Mouse (Mus musculus): ENCODE results near the gene Ciao2b. TPM values are rescaled to one million over a fixed set of nuclear protein-coding genes. Genes with fewer than 3 reads are reported as not detected.

Ciao2b gene
- polyA plus RNA-seq, 1 experiment from 2014 or later = 83.0 TPM

GRCm38 (mm10) chr8:104611613-104612012 lies 30.2 kb downstream of the Ciao2b start:
- Histone ChIP-seq H3K4me2 (no peak overlapping the region), H3K27me3 (no peaks in the 10 kb centered on the region), H3K27ac (no peak overlapping the region), H3K9ac (no peak overlapping the region), H3K9me3 (no peaks in the 10 kb centered on the region), H3K36me3 (no peaks in the 10 kb centered on the region), H3K4me1 (0 out of 2 replicates have a peak, but pooled peaks cover 2% of the 10 kb centered on the region), H3K4me3 (no peak overlapping the region)
- ATAC-seq (ENCODE audit: insufficient number of reproducible peaks, low FRiP score, low TSS enrichment, low read depth) = no peak
- WGBS = 67% methylated on average over 4 of the region's 4 CpGs

- H3K27ac ChIP-seq = no peak overlapping the region; the same call in 1 of the 2 replicates
- no peak for ATAC-seq (ENCODE audit: insufficient number of reproducible peaks, low FRiP score, low TSS enrichment, low read depth)
- no peaks in the 10 kb centered on the region for H3K36me3 ChIP-seq
- WGBS = 79% methylated on average over 12 of the region's 12 CpGs
- peaks cover 14% of the 10 kb centered on the region; the same call in 1 of the 2 replicates for H3K4me1 ChIP-seq
- H3K27me3 ChIP-seq = no peaks in the 10 kb centered on the region
- no peak overlapping the region for H3K9ac ChIP-seq
- H3K4me3 ChIP-seq = no peak overlapping the region
- no peak overlapping the region for H3K4me2 ChIP-seq
- no peaks in the 10 kb centered on the region for H3K9me3 ChIP-seq
These were observed 31.5 kb downstream of the Ciao2b start for GRCm38 (mm10) chr8:104610185-104610766.

GRCm38 (mm10) chr8:104609222-104609621 lies 32.5 kb downstream of the Ciao2b start:
- no peaks in the 10 kb centered on the region for H3K27me3 ChIP-seq
- no peak overlapping the region for H3K9ac ChIP-seq
- ATAC-seq (ENCODE audit: insufficient number of reproducible peaks, low FRiP score, low TSS enrichment, low read depth) = peak; percentile 21; the same call in 1 of the 2 replicates
- H3K4me2 ChIP-seq = no peak overlapping the region
- no peak overlapping the region for H3K27ac ChIP-seq
- no peak overlapping the region for H3K4me3 ChIP-seq
- WGBS = 66% methylated on average over 8 of the region's 8 CpGs
- peaks cover 14% of the 10 kb centered on the region; the same call in 1 of the 2 replicates for H3K4me1 ChIP-seq
- H3K36me3 ChIP-seq = no peaks in the 10 kb centered on the region
- no peaks in the 10 kb centered on the region for H3K9me3 ChIP-seq

DNA sequence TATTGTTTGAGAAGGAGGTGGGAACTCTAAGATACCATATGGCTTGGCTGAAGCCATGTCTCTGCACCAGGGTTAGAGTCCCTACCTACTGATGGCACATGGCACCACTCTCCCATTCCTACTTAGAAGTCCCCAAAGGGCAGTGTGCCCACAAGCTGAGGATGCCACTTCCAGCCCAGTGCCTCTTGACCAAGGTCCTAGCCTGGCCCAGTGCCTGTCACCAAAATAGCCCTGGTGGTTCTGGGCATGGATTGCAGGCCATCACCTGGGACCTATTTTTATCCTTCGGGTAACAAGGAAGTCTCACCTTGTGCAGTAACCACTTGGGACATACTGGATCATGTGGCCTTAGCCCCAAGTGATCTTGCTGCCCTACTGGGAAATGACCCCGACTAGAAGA lies 33.8 kb downstream of the Ciao2b start:
- H3K4me1 ChIP-seq = peaks cover 14% of the 10 kb centered on the region; the same call in 1 of the 2 replicates
- WGBS = 73% methylated on average over 2 of the region's 2 CpGs
- H3K36me3 ChIP-seq = no peaks in the 10 kb centered on the region
- H3K9ac ChIP-seq = no peak overlapping the region
- no peak overlapping the region for H3K4me3 ChIP-seq
- ATAC-seq (ENCODE audit: insufficient number of reproducible peaks, low FRiP score, low TSS enrichment, low read depth) = no peak
- H3K9me3 ChIP-seq = no peaks in the 10 kb centered on the region
- H3K27ac ChIP-seq = no peak overlapping the region
- no peaks in the 10 kb centered on the region for H3K27me3 ChIP-seq
- no peak overlapping the region for H3K4me2 ChIP-seq

GRCm38 (mm10) chr8:104606329-104606728 lies 35.4 kb downstream of the Ciao2b start:
- peak overlapping the region; percentile 74 for H3K27ac ChIP-seq
- H3K9me3 ChIP-seq = no peaks in the 10 kb centered on the region
- H3K36me3 ChIP-seq = no peaks in the 10 kb centered on the region
- no peak overlapping the region for H3K9ac ChIP-seq
- peaks cover 2% of the 10 kb centered on the region; the same call in 1 of the 2 replicates for H3K27me3 ChIP-seq
- WGBS = 23% methylated on average over 6 of the region's 6 CpGs
- peaks cover 26% of the 10 kb centered on the region; the same call in 1 of the 2 replicates for H3K4me1 ChIP-seq
- H3K4me2 ChIP-seq = no peak overlapping the region
- no peak overlapping the region for H3K4me3 ChIP-seq
- ATAC-seq (ENCODE audit: insufficient number of reproducible peaks, low FRiP score, low TSS enrichment, low read depth) = peak; percentile 53

DNA sequence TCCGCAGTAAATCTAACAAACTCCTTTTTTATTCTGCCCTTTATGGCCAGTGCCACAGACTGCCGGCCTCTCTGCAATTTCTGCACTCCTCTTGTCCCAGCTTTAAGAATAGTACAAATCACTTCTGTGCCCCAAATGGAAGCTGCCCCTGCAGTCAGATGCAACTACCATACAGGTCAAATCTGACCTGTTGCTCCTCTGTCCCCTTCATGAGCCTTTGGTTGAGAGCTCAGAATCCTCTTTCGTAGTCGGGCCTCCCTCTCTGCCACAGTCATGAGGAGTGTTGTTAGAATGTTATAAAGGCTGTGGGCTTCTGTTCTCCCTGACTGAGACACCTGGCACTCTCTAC lies 38.5 kb downstream of the Ciao2b start:
- WGBS = 62% methylated on average over 4 of the region's 4 CpGs
- no peak for ATAC-seq (ENCODE audit: insufficient number of reproducible peaks, low FRiP score, low TSS enrichment, low read depth)
- Histone ChIP-seq H3K36me3 (no peaks in the 10 kb centered on the region), H3K27ac (no peak overlapping the region; the same call in 1 of the 2 replicates), H3K4me3 (no peak overlapping the region), H3K27me3 (peaks cover 5% of the 10 kb centered on the region; the same call in 1 of the 2 replicates), H3K4me2 (0 out of 2 replicates have a peak overlapping the region, but pooled peaks have one; percentile 12), H3K4me1 (peaks cover 28% of the 10 kb centered on the region; the same call in 1 of the 2 replicates), H3K9ac (no peak overlapping the region), H3K9me3 (no peaks in the 10 kb centered on the region)

DNA sequence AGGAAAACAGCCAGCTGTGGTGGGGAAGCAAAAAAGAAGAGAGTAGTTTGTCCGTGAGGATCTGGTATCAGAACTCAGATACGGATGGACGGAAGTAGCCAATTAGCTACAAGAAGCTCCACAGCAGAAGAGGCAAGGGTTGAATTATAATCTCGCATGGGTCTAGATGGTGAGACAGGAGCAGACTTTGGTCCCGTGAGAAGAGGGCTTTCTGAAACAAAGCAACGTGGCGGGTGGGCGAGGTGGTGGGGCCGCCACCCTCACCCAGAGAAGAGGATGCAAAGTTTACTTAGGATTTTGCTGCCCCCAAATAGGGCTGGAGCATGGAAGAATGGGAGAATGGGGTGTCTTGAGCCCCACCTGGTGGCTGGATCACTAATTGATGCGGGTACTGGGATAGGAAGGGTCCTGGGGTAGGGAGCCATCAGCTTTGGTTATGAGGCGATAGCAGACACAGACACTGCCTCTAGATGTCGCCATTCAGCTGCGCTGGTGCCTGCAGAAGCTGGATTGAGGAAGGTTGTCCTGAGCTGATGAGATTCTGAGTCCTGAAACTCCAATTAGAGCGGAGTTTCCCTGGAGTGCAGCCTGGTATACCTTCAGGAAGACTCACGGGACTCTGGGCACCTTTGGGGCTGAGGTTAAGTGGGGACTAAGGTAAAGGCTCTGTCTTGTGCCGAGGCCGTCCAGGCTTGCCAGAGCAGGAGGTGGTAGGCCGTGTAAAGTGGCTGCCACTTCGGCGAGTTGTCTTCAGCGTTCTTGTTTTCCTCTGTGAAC lies 39.1 kb downstream of the Ciao2b start:
- H3K27ac ChIP-seq = no peak overlapping the region
- ATAC-seq (ENCODE audit: insufficient number of reproducible peaks, low FRiP score, low TSS enrichment, low read depth) = peak; percentile 83
- WGBS = 17% methylated on average over 21 of the region's 21 CpGs
- no peaks in the 10 kb centered on the region for H3K36me3 ChIP-seq
- H3K4me3 ChIP-seq = peak overlapping the region; percentile 30
- H3K9me3 ChIP-seq = no peaks in the 10 kb centered on the region
- peaks cover 28% of the 10 kb centered on the region; the same call in 1 of the 2 replicates for H3K4me1 ChIP-seq
- peaks cover 5% of the 10 kb centered on the region; the same call in 1 of the 2 replicates for H3K27me3 ChIP-seq
- H3K9ac ChIP-seq = no peak overlapping the region
- H3K4me2 ChIP-seq = peak overlapping the region; percentile 47

GRCm38 (mm10) chr8:104601941-104602371 lies 39.8 kb downstream of the Ciao2b start:
- no peaks in the 10 kb centered on the region for H3K9me3 ChIP-seq
- peak overlapping the region; percentile 30 for H3K4me3 ChIP-seq
- H3K4me2 ChIP-seq = peak overlapping the region; percentile 47
- H3K4me1 ChIP-seq = peaks cover 28% of the 10 kb centered on the region; the same call in 1 of the 2 replicates
- peaks cover 5% of the 10 kb centered on the region; the same call in 1 of the 2 replicates for H3K27me3 ChIP-seq
- under 1% methylated on average over 12 of the region's 12 CpGs for WGBS
- no peaks in the 10 kb centered on the region for H3K36me3 ChIP-seq
- H3K27ac ChIP-seq = no peak overlapping the region
- no peak for ATAC-seq (ENCODE audit: insufficient number of reproducible peaks, low FRiP score, low TSS enrichment, low read depth)
- no peak overlapping the region for H3K9ac ChIP-seq

GRCm38 (mm10) chr8:104601386-104601785 lies 40.4 kb downstream of the Ciao2b start:
- WGBS = 34% methylated on average over 7 of the region's 7 CpGs
- Histone ChIP-seq H3K4me1 (peaks cover 24% of the 10 kb centered on the region; the same call in 1 of the 2 replicates), H3K36me3 (peaks cover under 1% of the 10 kb centered on the region; the same call in 1 of the 2 replicates), H3K9ac (no peak overlapping the region), H3K9me3 (no peaks in the 10 kb centered on the region), H3K4me2 (peak overlapping the region; percentile 47), H3K4me3 (peak overlapping the region; percentile 30; the same call in 1 of the 2 replicates), H3K27me3 (peaks cover 5% of the 10 kb centered on the region; the same call in 1 of the 2 replicates), H3K27ac (no peak overlapping the region)
- no peak for ATAC-seq (ENCODE audit: insufficient number of reproducible peaks, low FRiP score, low TSS enrichment, low read depth)

GRCm38 (mm10) chr8:104598496-104598895 lies 43.3 kb downstream of the Ciao2b start:
- Histone ChIP-seq H3K4me2 (no peak overlapping the region), H3K9ac (no peak overlapping the region), H3K27ac (no peak overlapping the region), H3K4me3 (no peak overlapping the region), H3K4me1 (peaks cover 14% of the 10 kb centered on the region; the same call in 1 of the 2 replicates), H3K36me3 (peaks cover 22% of the 10 kb centered on the region), H3K9me3 (no peaks in the 10 kb centered on the region), H3K27me3 (peaks cover 5% of the 10 kb centered on the region; the same call in 1 of the 2 replicates)
- 32% methylated on average over 6 of the region's 6 CpGs for WGBS
- no peak for ATAC-seq (ENCODE audit: insufficient number of reproducible peaks, low FRiP score, low TSS enrichment, low read depth)

DNA sequence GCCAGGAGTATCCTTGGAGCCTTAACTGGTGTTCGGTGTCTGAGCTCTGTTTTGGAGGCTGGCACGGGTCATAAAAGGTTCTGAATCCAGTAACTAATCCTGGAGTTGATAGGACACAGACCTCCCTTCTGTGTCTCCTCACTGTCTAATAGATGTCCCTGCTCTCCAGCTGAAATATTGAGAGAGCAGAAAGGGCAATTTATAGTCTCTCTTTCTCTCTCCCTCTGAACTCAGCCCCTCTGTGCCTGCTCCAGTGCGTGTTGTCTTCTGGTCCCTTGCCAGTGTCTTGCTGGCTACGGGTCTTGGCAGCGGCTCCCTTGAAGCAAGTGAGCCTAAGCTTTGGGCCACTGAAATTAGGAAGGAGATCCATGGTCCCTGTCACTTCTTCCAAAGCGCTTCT lies 44.1 kb downstream of the Ciao2b start:
- 66% methylated on average over 6 of the region's 6 CpGs for whole genome bisulfite sequencing
- Histone ChIP-seq H3K36me3 (peaks cover 24% of the 10 kb centered on the region), H3K27me3 (peaks cover 5% of the 10 kb centered on the region; the same call in 1 of the 2 replicates), H3K4me3 (no peak overlapping the region), H3K27ac (no peak overlapping the region), H3K9me3 (no peaks in the 10 kb centered on the region), H3K9ac (no peak overlapping the region), H3K4me1 (peaks cover 14% of the 10 kb centered on the region; the same call in 1 of the 2 replicates), H3K4me2 (no peak overlapping the region)
- ATAC-seq (ENCODE audit: insufficient number of reproducible peaks, low FRiP score, low TSS enrichment, low read depth) = no peak

Data from limb, embryonic 15.5 days (tissue).